Mouse (Mus musculus) ES-Bruce4 (cell line): ENCODE measurements around the gene Sgsm3. TPM values are rescaled to one million over a fixed set of nuclear protein-coding genes. Genes with fewer than 3 reads are reported as not detected.
A peak's percentile ranks its signal among the peaks of the same experiment; 100 is the strongest.

Experiments used
- H3K27ac ChIP-seq: 2 replicates; pipeline ENCODE4 v1.5.1; 2012; ENCODE audit warnings: low read length, inconsistent platforms; ENCODE audit not compliant: insufficient read depth
- H3K27me3 ChIP-seq: 2 replicates; pipeline ENCODE4 v1.6.1; 2012; ENCODE audit warnings: mild to moderate bottlenecking, low read length, inconsistent platforms; ENCODE audit not compliant: control insufficient read depth, poor library complexity, insufficient read depth, severe bottlenecking
- H3K36me3 ChIP-seq: 2 replicates; pipeline ENCODE4 v1.6.1; 2012; ENCODE audit warnings: inconsistent platforms, mild to moderate bottlenecking, low read length, moderate library complexity; ENCODE audit not compliant: control insufficient read depth, poor library complexity, insufficient read depth, severe bottlenecking
- H3K4me1 ChIP-seq: one replicate; pipeline ENCODE4 v1.8.1; 2011; ENCODE audit warnings: low read length; ENCODE audit not compliant: control insufficient read depth, insufficient read depth
- H3K4me3 ChIP-seq: 2 replicates; pipeline ENCODE4 v1.5.1; 2011; ENCODE audit warnings: low read depth, mild to moderate bottlenecking, low read length
- H3K9ac ChIP-seq: 2 replicates; pipeline ENCODE4 v1.6.1; 2012; ENCODE audit warnings: low read depth, mild to moderate bottlenecking, inconsistent platforms; ENCODE audit not compliant: poor library complexity, severe bottlenecking
- H3K9me3 ChIP-seq: replicated peaks from 2 replicates; pipeline ENCODE4 v1.6.1; 2012; ENCODE audit warnings: mild to moderate bottlenecking, low read length, inconsistent platforms; ENCODE audit not compliant: control insufficient read depth, poor library complexity, insufficient read depth, severe bottlenecking
- CTCF ChIP-seq: IDR thresholded peaks from one replicate; pipeline ENCODE4 v1.8.1; 2011; ENCODE audit warnings: low read depth, low read length
- EP300 ChIP-seq: IDR thresholded peaks from 2 replicates; pipeline ENCODE4 v1.6.1; 2011; ENCODE audit warnings: low read depth, low read length; ENCODE audit not compliant: insufficient read depth
- POLR2A ChIP-seq: IDR thresholded peaks from one replicate; pipeline ENCODE4 v1.8.1; 2011; ENCODE audit warnings: low read length; ENCODE audit not compliant: insufficient read depth
- polyA plus RNA-seq: library from polyadenylated mRNA; stranded (reverse); fragments of >200 nt; gene quantifications from 2 replicates; pipeline ENCODE4 v1.2.4, GENCODE M21; 2011; ENCODE audit warnings: low read depth; ENCODE audit not compliant: missing spikeins, insufficient read depth, insufficient read length

The Sgsm3 gene
- polyA plus RNA-seq, 1 experiment, result 18.0 TPM

DNA sequence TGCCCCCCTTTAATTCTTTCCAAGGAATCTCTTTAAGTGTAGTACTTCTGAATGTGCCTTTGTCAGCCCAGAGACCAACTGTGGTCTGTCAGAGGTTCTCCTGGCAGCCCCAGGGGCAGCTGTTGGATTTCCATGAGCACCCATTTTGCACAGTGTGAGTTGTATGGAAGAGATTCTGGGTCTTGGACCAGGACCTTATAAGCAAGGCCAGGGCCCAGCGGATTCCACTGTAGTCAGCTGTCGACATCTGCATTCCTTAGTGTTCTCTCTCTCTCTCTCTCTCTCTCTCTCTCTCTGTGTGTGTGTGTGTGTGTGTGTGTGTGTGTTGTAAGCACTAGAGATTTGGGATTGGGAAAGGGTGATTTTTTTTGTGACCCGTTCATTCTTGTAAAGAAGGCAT, 40.9 kb upstream of the Sgsm3 start:
- Histone ChIP-seq H3K9ac (no peak overlapping the region), H3K4me3 (no peak overlapping the region), H3K4me1 (peaks cover 3% of the 10 kb centered on the region), H3K9me3 (no peaks in the 10 kb centered on the region), H3K36me3 (no peaks in the 10 kb centered on the region), H3K27ac (no peak overlapping the region), H3K27me3 (no peaks in the 10 kb centered on the region)
- TF ChIP-seq EP300 (no peak), POLR2A (no peak), CTCF (no peak)

DNA sequence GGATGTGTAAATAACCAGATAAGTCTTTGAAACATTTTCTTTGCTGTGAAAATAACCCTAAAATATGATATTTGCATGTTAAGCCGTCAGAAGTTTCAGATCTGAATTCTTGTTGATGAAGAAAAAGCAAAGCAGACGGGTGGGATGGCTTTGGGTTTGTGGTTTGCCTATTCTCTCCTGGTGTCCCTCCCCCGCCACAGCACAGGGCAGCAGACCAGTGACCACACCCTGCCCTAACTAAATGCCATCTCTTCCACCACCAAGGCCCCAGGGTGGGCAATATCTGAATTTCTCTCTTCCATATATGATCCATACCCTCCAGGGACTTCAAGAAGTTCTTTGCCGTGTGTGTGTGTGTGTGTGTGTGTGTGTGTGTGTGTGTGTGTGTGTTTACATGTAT, 39.0 kb upstream of the Sgsm3 start:
- Histone ChIP-seq H3K9me3 (no peaks in the 10 kb centered on the region), H3K27ac (no peak overlapping the region), H3K27me3 (no peaks in the 10 kb centered on the region), H3K4me3 (no peak overlapping the region), H3K9ac (no peak overlapping the region), H3K4me1 (peaks cover 3% of the 10 kb centered on the region), H3K36me3 (no peaks in the 10 kb centered on the region)
- TF ChIP-seq EP300 (no peak), POLR2A (no peak), CTCF (no peak)

DNA sequence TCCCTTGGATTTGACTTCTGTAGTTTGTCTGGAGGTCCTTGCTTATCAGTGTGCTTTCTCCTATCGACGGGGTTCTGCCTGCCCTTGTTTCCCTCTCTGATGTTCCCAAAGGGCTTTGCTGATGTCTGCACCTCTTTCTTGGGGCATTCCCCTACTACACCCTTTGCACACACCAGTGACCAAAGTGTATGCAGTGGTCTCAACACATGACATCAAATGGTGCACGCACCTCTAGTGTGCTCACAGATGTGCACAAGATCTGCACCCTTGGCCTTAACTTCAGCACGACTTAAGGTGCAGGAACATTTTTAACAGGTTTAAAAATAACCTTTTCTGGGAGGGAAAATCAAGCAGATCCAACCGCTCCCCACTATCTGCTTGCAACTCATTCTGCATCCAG, 38.2 kb upstream of the Sgsm3 start:
- Histone ChIP-seq H3K4me3 (no peak overlapping the region), H3K27me3 (no peaks in the 10 kb centered on the region), H3K4me1 (peaks cover 3% of the 10 kb centered on the region), H3K27ac (no peak overlapping the region), H3K9ac (no peak overlapping the region), H3K36me3 (no peaks in the 10 kb centered on the region), H3K9me3 (no peaks in the 10 kb centered on the region)
- TF ChIP-seq POLR2A, result no peak
- no peak for TF ChIP-seq EP300
- TF ChIP-seq CTCF, result no peak

GRCm38 (mm10) chr15:80941468-80942040, 36.0 kb upstream of the Sgsm3 start:
- no peaks in the 10 kb centered on the region for H3K9me3 ChIP-seq
- H3K4me3 ChIP-seq, result no peak overlapping the region
- no peaks in the 10 kb centered on the region for H3K27me3 ChIP-seq
- H3K4me1 ChIP-seq, result peaks cover 1% of the 10 kb centered on the region
- no peak overlapping the region for H3K9ac ChIP-seq
- H3K27ac ChIP-seq, result no peak overlapping the region
- no peaks in the 10 kb centered on the region for H3K36me3 ChIP-seq
- no peak for TF ChIP-seq POLR2A

GRCm38 (mm10) chr15:80945851-80946250, 31.7 kb upstream of the Sgsm3 start:
- Histone ChIP-seq H3K36me3 (0 out of 2 replicates have a peak, but pooled peaks cover 2% of the 10 kb centered on the region), H3K4me1 (no peaks in the 10 kb centered on the region), H3K4me3 (no peak overlapping the region), H3K27ac (no peak overlapping the region), H3K27me3 (no peaks in the 10 kb centered on the region), H3K9ac (no peak overlapping the region), H3K9me3 (no peaks in the 10 kb centered on the region)
- TF ChIP-seq EP300 (no peak), POLR2A (no peak), CTCF (peak; percentile 75)

DNA sequence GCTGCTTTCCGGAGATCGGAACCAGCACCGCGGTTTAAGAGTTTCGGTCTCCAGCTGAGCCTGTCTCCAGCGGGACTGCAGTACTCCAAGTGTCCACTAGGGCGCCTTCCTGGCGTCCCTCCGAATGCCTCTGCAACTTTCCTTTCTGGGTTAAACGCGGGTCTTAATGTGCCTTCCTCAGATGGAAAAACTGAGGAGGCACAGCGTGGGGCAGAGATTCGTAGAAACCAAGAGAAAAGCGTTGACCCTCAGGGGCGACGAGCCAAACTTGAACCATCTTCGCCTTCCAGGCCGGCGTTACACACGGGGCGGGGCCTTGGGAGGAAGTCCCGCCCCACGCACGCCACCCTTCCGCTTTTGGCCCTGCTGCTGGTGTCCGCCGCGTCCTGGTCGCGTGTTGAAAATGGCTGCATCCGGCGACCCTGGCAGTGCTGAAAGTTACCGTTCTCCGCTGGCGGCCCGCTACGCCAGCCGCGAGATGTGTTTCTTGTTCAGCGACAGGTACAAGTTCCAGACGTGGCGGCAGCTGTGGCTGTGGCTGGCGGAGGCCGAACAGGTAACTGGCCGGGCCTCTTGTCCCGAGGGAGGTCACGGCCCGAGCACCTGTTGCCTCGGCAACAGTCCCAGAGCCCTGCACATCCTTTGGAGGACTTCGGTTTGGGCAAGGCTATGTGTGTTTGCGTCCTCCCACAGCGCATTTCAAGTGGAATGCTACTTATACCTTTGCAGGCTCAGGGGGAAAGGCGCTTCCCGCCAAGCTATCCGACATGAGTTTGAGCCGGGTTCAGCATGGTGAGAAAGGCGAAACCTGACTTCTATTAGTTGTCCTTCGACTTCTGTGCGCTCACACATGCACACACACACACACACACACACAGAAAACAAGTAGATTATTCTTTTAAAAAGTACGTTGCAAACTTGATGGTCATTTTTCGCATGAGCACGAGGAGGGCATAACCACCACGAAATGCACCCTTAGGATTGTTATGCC, 29.1 kb upstream of the Sgsm3 start, which contains the start of gene Adsl:
Adsl (plus strand) TSS at position 346 of the 991 bp plus-strand sequence.
- Histone ChIP-seq H3K9ac (peak within 1 kb of the TSS; percentile 63), H3K9me3 (no peaks in the 10 kb centered on the region), H3K27ac (peak within 1 kb of the TSS; percentile 48), H3K36me3 (peaks cover 16% of the 10 kb centered on the region), H3K27me3 (no peaks in the 10 kb centered on the region), H3K4me3 (peak within 1 kb of the TSS; percentile 87), H3K4me1 (no peaks in the 10 kb centered on the region)
- TF ChIP-seq POLR2A (peak; percentile 73), CTCF (peak; percentile 60), EP300 (0 out of 2 replicates have a peak, but pooled peaks have one; percentile 25)
